Mouse (Mus musculus) hindbrain, embryonic 11.5 days (tissue): ENCODE measurements around the gene Rnf144a. TPM values are rescaled to one million over a fixed set of nuclear protein-coding genes. Genes with fewer than 3 reads are reported as not detected.

ENCODE experiments used
- ATAC-seq: fragments of 200-750 bp; cut with Nextera tagmentation; 2 replicates; pipeline ENCODE4 v1.8.0; 2017; ENCODE audit warnings: mild to moderate bottlenecking, moderate TSS enrichment, moderate library complexity; ENCODE audit not compliant: low FRiP score
- DNase-seq: peaks from one replicate; pipeline ENCODE4 v3.0.0-alpha.2; 2015; ENCODE audit warnings: low spot score
- H3K27ac ChIP-seq: fragments of 300-500 bp; sonication (generic); 2 replicates; pipeline ENCODE4 v1.5.1; 2014; ENCODE audit warnings: mild to moderate bottlenecking, low read depth, low read length
- H3K27me3 ChIP-seq: fragments of 300-500 bp; sonication (generic); 2 replicates; pipeline ENCODE4 v1.6.1; 2014; ENCODE audit warnings: mild to moderate bottlenecking, low read length, moderate library complexity, mixed read lengths; ENCODE audit not compliant: control insufficient read depth, insufficient read depth
- H3K36me3 ChIP-seq: fragments of 300-500 bp; sonication (generic); 2 replicates; pipeline ENCODE4 v1.6.1; 2014; ENCODE audit warnings: mild to moderate bottlenecking, low read length, moderate library complexity, mixed read lengths; ENCODE audit not compliant: control insufficient read depth, insufficient read depth
- H3K4me1 ChIP-seq: fragments of 300-500 bp; sonication (generic); replicated peaks from 2 replicates; pipeline ENCODE4 v1.6.1; 2014; ENCODE audit warnings: low read length, mixed read lengths; ENCODE audit not compliant: control insufficient read depth, insufficient read depth
- H3K4me2 ChIP-seq: fragments of 300-500 bp; sonication (generic); replicated peaks from 2 replicates; pipeline ENCODE4 v1.6.1; 2014; ENCODE audit warnings: mild to moderate bottlenecking, low read depth, low read length
- H3K4me3 ChIP-seq: fragments of 300-500 bp; sonication (generic); 2 replicates; pipeline ENCODE4 v1.5.1; 2014; ENCODE audit warnings: low read depth, low read length
- H3K9ac ChIP-seq: fragments of 300-500 bp; sonication (generic); 2 replicates; pipeline ENCODE4 v1.6.1; 2014; ENCODE audit warnings: low read depth, low read length
- H3K9me3 ChIP-seq: fragments of 300-500 bp; sonication (generic); 2 replicates; pipeline ENCODE4 v1.6.1; 2016; ENCODE audit warnings: low read length; ENCODE audit not compliant: control insufficient read depth
- WGBS: fragments of 180-500 bp; shearing (Covaris S2); extraction: QIAGEN DNeasy Blood & Tissue Kit; methylation state at CpG from one replicate; pipeline ENCODE4 v1.1.7; 2014; 5-methylcytosine and 5-hydroxymethylcytosine counted together
- polyA plus RNA-seq: library from polyadenylated mRNA; unstranded; fragments of >200 nt; fragmentation: Nextera tagmentation; extraction: Ambion mirVana; gene quantifications from 2 replicates; pipeline ENCODE4 v1.2.1, GENCODE M21; 2014

The Rnf144a gene
- polyA plus RNA-seq, 1 experiment from 2014 or later: 30.8 TPM

DNA sequence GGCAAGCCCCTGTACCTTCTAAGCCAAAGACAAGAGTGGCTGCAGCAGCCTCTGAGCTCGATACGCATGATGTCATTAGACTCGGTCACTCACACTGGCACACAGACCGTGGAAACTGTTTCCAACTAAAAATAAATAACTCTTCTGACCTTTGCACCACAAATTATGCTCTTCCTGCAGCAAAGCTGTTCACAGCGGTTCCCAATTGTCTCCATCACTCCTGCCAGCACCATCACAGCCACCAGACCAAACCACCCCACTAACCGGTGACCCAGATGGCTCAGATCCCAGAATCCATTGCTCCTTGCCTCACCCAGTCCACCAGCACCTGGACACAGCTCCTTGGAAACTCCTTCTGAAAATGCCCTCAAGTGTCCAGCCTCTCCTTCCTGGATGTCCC lies 27.5 kb downstream of the Rnf144a start:
- Histone ChIP-seq H3K27me3 (no peaks in the 10 kb centered on the region), H3K9me3 (no peaks in the 10 kb centered on the region), H3K36me3 (peaks cover 3% of the 10 kb centered on the region), H3K4me3 (no peak overlapping the region), H3K9ac (no peak overlapping the region), H3K4me2 (no peak overlapping the region), H3K27ac (no peak overlapping the region), H3K4me1 (no peaks in the 10 kb centered on the region)
- no peak for DNase-seq
- WGBS: 93% methylated on average over 6 of the region's 6 CpGs
- ATAC-seq: no peak

DNA sequence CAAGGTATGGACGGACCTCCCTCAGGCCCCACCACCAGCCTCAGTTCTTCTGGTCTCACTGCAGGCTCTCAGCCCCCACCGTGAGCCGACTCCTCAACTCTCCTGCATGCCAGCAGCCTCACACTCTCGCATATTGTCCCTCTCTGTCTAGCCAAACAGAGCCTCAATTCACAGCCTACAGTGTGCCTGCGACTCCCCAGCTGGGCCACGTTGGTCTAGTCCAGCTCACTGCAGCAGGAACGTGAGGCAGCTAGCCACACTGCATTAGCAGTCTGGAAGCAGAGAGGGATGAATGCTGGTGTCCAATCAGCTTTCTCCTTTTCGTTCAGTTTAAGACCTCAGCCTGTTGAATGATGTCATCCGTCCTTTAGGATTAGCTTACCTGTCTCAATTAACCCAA lies 28.1 kb downstream of the Rnf144a start:
- DNase-seq (no peak), ATAC-seq (no peak)
- Histone ChIP-seq H3K9ac (no peak overlapping the region), H3K27me3 (no peaks in the 10 kb centered on the region), H3K9me3 (no peaks in the 10 kb centered on the region), H3K4me3 (no peak overlapping the region), H3K4me1 (no peaks in the 10 kb centered on the region), H3K4me2 (no peak overlapping the region), H3K36me3 (peaks cover 3% of the 10 kb centered on the region), H3K27ac (no peak overlapping the region)
- WGBS: 72% methylated on average over 9 of the region's 9 CpGs

DNA sequence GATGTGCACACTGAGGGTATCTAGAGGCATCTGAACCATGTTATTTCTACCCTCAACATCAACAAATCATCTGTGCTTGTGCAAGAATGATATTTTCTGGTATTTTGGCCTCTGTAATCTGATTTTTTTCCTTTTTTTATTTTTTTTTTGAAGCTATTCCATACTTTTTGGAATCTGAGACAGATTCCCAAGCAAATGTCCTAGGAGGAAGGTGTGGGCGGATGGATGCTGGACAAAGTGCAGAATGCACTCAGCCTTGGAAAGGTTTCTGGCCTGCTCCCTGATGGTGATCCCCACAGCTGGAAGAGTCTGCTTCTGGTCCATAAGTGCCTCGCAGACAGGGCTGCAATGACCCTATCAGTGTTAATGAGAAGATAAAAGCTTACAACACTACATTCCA lies 28.9 kb downstream of the Rnf144a start:
- Histone ChIP-seq H3K9me3 (no peaks in the 10 kb centered on the region), H3K36me3 (peaks cover 3% of the 10 kb centered on the region), H3K4me3 (no peak overlapping the region), H3K4me2 (no peak overlapping the region), H3K9ac (no peak overlapping the region), H3K4me1 (no peaks in the 10 kb centered on the region), H3K27me3 (no peaks in the 10 kb centered on the region), H3K27ac (no peak overlapping the region)
- WGBS: 94% methylated on average over 2 of the region's 2 CpGs
- DNase-seq (no peak), ATAC-seq (no peak)

DNA sequence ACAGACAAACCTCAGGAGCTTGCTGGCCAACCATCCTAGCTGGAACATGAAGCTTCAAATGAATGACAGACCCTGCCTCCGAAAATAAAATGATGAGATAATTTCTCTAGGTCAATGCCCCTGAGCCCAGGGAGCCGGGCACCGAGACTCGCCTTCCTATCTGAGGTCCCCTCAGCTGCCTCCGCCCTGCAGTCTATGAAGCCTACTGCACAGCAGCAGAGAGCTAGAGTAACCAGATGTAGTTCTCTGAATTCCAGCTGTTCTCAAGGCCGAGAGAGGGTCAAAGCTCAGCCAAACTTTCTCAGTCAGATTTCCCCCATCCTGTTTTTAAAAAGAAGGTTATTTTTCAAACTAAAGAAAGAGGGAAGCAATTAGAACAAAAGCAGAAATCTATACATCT lies 29.3 kb downstream of the Rnf144a start:
- no peaks in the 10 kb centered on the region for H3K4me1 ChIP-seq
- no peak overlapping the region for H3K4me2 ChIP-seq
- peaks cover 3% of the 10 kb centered on the region for H3K36me3 ChIP-seq
- H3K9ac ChIP-seq: no peak overlapping the region
- DNase-seq: no peak
- no peaks in the 10 kb centered on the region for H3K9me3 ChIP-seq
- ATAC-seq: no peak
- 72% methylated on average over 6 of the region's 6 CpGs for WGBS
- no peak overlapping the region for H3K4me3 ChIP-seq
- H3K27me3 ChIP-seq: no peaks in the 10 kb centered on the region
- no peak overlapping the region for H3K27ac ChIP-seq

DNA sequence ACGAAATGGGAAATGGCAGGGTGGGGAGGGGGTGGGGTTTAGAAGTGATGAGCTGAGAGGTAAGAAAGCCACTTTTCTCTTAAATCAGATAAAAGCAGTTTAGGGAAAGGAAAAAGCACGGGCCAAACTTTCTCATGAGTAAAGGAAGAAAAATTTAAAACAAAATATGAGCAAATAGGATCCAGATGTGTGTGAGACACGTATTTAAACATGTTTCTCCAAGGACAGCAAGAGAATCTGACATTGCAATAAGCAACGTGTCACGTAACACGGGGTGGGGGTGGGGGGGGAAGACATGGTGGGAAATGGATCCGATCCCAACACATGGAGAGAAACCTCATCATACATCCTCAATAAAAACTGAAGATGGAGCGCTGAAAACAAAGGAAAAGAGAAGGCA lies 33.3 kb downstream of the Rnf144a start:
- Histone ChIP-seq H3K27me3 (no peaks in the 10 kb centered on the region), H3K4me3 (no peak overlapping the region), H3K36me3 (peaks cover 3% of the 10 kb centered on the region; the same call in 1 of the 2 replicates), H3K4me1 (no peaks in the 10 kb centered on the region), H3K4me2 (no peak overlapping the region), H3K27ac (no peak overlapping the region), H3K9ac (no peak overlapping the region), H3K9me3 (no peaks in the 10 kb centered on the region)
- WGBS: 79% methylated on average over 8 of the region's 8 CpGs
- no peak for DNase-seq
- no peak for ATAC-seq

DNA sequence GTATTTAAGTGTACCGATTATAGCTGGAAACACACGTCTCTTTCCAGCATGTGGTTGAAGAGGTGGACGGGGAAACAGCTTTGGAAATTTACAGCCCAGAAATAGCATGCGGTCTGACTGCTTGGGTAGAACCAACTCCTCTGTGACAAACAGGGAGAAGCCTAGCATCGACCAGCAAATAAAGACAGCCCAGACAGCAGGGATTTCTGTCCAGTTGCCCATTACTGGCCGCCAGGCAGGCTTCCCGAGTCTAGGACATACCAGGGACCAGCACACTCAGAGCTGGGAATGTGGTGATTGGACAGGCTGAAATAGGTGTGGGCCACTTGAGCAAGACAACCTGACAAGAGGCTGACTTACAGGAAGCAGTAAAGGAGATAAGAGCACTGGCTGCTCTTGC lies 35.3 kb downstream of the Rnf144a start:
- Histone ChIP-seq H3K9me3 (no peaks in the 10 kb centered on the region), H3K4me1 (no peaks in the 10 kb centered on the region), H3K9ac (no peak overlapping the region), H3K27me3 (no peaks in the 10 kb centered on the region), H3K36me3 (peaks cover 3% of the 10 kb centered on the region; the same call in 1 of the 2 replicates), H3K27ac (no peak overlapping the region), H3K4me3 (no peak overlapping the region), H3K4me2 (no peak overlapping the region)
- WGBS: 90% methylated on average over 7 of the region's 7 CpGs
- no peak for ATAC-seq
- no peak for DNase-seq

DNA sequence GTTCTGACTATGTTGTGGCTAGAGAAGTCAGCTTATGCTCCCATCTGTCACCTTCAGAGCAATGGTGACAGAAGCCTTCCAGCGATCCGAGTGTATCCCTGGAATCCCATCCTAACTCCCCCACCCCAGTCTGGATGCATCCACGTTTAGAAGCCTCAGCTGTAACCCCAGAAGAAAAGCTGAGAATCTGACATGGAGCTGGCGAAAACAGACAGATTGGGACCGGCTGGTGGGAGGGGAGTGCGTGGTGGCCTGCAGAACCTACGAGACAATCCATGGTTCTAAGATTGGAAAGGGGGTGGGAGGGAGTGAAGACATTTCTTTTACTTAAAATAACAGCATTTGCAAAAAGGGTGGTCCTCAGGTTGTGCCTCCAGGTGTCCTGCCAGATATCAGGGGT lies 37.4 kb downstream of the Rnf144a start:
- 0 out of 2 replicates have a peak, but pooled peaks cover 2% of the 10 kb centered on the region for H3K36me3 ChIP-seq
- ATAC-seq: no peak
- WGBS: 92% methylated on average over 7 of the region's 7 CpGs
- H3K9ac ChIP-seq: no peak overlapping the region
- DNase-seq: no peak
- no peaks in the 10 kb centered on the region for H3K27me3 ChIP-seq
- H3K9me3 ChIP-seq: no peaks in the 10 kb centered on the region
- H3K4me2 ChIP-seq: no peak overlapping the region
- no peaks in the 10 kb centered on the region for H3K4me1 ChIP-seq
- no peak overlapping the region for H3K27ac ChIP-seq
- H3K4me3 ChIP-seq: no peak overlapping the region

DNA sequence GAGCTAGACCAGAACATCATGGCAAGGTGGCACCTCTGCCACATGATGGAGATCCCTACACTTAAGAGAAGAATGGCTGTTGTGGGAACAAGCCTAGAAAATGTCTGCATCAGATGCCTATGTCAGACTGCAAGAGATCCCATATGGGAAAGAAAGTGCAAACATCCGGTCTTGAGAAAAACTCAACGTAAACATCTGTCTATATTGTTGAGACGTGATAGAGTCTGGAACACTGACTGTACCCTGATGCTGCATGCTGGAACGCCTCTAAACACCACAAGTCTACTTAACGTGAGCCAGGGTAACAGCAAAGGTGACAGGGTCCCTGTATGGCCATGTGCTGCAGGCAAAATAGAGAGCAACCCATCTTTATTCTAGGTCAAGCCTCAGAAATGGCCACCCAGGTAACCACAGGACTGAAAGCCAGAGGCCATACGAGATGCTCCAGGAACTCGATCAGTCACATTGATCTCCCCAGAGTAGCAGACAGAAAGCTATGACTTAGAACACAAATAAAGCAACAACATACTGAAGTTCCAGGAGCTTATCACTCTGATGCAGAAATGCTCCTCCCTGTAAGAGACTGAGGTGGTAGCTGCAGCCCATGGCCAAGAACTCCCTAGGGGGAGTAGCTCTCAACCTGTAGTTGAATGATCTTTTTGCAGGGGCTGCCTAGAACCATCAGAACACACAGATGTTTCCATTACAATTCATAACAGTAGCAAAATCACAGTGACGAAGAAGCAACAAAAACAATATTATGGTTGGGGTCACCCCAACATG lies 38.3 kb downstream of the Rnf144a start:
- Histone ChIP-seq H3K4me2 (no peak overlapping the region), H3K4me3 (no peak overlapping the region), H3K4me1 (no peaks in the 10 kb centered on the region), H3K36me3 (0 out of 2 replicates have a peak, but pooled peaks cover 2% of the 10 kb centered on the region), H3K27ac (no peak overlapping the region), H3K27me3 (no peaks in the 10 kb centered on the region), H3K9me3 (no peaks in the 10 kb centered on the region), H3K9ac (no peak overlapping the region)
- ATAC-seq: no peak
- 90% methylated on average over 8 of the region's 8 CpGs for WGBS
- DNase-seq: no peak

DNA sequence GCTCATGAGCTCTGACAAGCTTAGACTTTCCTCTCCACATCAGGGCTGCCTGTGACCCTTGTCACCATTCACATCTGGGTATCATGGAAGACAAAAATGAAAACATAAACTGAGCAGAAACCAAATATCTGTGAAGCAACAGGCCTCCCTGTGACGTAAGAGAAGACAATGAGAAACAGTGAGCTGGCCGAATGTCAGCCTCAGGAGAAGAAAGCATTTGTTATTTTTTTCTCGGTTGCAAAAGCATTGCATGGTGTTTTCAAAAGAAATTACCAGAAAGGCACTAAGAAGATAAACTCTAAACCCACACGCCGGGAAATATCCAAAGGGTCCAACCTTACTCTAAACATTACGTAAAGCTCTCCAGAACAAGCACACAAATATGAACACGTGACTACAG lies 41.3 kb downstream of the Rnf144a start:
- no peaks in the 10 kb centered on the region for H3K27me3 ChIP-seq
- H3K4me1 ChIP-seq: no peaks in the 10 kb centered on the region
- WGBS: 88% methylated on average over 7 of the region's 7 CpGs
- H3K36me3 ChIP-seq: 0 out of 2 replicates have a peak, but pooled peaks cover 2% of the 10 kb centered on the region
- H3K4me3 ChIP-seq: no peak overlapping the region
- no peak overlapping the region for H3K27ac ChIP-seq
- H3K9ac ChIP-seq: no peak overlapping the region
- DNase-seq (no peak), ATAC-seq (no peak)
- H3K4me2 ChIP-seq: no peak overlapping the region
- H3K9me3 ChIP-seq: no peaks in the 10 kb centered on the region
